Mouse (Mus musculus) liver, embryonic 14.5 days (tissue): ENCODE results near the gene Celf5.

Experiments
- CTCF ChIP-seq: IDR thresholded peaks from 2 replicates; pipeline ENCODE4 v1.5.1; 2016; ENCODE audit warnings: antibody characterized with exemption, low read depth, control low read depth
- EP300 ChIP-seq: IDR thresholded peaks from 2 replicates; pipeline ENCODE4 v1.6.1; 2016; ENCODE audit warnings: antibody characterized with exemption, low read depth

DNA sequence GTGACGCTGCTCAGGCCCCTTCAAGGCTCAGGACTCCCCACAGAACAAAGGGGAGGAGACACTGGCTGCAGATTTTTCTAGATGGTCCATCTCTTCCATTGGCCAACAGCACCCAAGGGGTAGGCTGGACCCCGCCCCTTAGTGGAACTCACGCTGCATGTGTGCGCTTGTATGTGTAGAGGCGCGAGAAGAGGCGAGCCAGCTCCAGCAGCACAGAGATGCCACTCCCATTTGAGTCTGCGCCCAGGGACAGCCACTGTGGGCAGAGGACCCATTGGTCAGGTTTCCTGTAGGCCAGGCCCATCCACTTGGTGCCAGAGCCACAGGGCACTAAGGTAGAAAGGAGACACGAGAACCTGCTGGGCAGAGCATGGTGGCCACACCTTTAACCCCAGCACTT, 8.5 kb upstream of the Celf5 start:
- TF ChIP-seq CTCF, result no peak
- no peak for TF ChIP-seq EP300
